Mouse (Mus musculus) neural tube, embryonic 15.5 days (tissue): ENCODE measurements around the gene Amn1. TPM values are rescaled to one million over a fixed set of nuclear protein-coding genes. Genes with fewer than 3 reads are reported as not detected.

Experiments used
- ATAC-seq: fragments of 200-750 bp; cut with Nextera tagmentation; 2 replicates; pipeline ENCODE4 v1.8.0; 2017; ENCODE audit warnings: mild to moderate bottlenecking, moderate TSS enrichment, moderate library complexity; ENCODE audit not compliant: low FRiP score
- H3K27ac ChIP-seq: fragments of 300-500 bp; sonication (generic); replicated peaks from 2 replicates; pipeline ENCODE4 v1.5.1; 2015; ENCODE audit warnings: mild to moderate bottlenecking, inconsistent platforms
- H3K27me3 ChIP-seq: fragments of 300-500 bp; sonication (generic); replicated peaks from 2 replicates; pipeline ENCODE4 v1.6.1; 2015; ENCODE audit warnings: inconsistent platforms
- H3K36me3 ChIP-seq: fragments of 300-500 bp; sonication (generic); 2 replicates; pipeline ENCODE4 v1.6.1; 2015; ENCODE audit warnings: inconsistent platforms
- H3K4me1 ChIP-seq: fragments of 300-500 bp; sonication (generic); 2 replicates; pipeline ENCODE4 v1.6.1; 2015; ENCODE audit warnings: inconsistent platforms
- H3K4me2 ChIP-seq: fragments of 300-500 bp; sonication (generic); 2 replicates; pipeline ENCODE4 v1.6.1; 2015; ENCODE audit warnings: inconsistent platforms, mild to moderate bottlenecking, moderate library complexity
- H3K4me3 ChIP-seq: fragments of 300-500 bp; sonication (generic); replicated peaks from 2 replicates; pipeline ENCODE4 v1.5.1; 2015; ENCODE audit warnings: mild to moderate bottlenecking, inconsistent platforms
- H3K9ac ChIP-seq: fragments of 300-500 bp; sonication (generic); replicated peaks from 2 replicates; pipeline ENCODE4 v1.6.1; 2015; ENCODE audit warnings: mild to moderate bottlenecking, inconsistent platforms
- H3K9me3 ChIP-seq: fragments of 300-500 bp; sonication (generic); replicated peaks from 2 replicates; pipeline ENCODE4 v1.6.1; 2016; ENCODE audit warnings: inconsistent platforms
- WGBS: fragments of 180-500 bp; shearing (Covaris S2); methylation state at CpG from one replicate; pipeline ENCODE4 v1.1.7; 2015; ENCODE audit warnings: mixed read lengths; 5-methylcytosine and 5-hydroxymethylcytosine counted together
- polyA plus RNA-seq: library from polyadenylated mRNA; unstranded; fragments of >200 nt; fragmentation: Nextera tagmentation; extraction: Ambion mirVana; gene quantifications from 2 replicates; pipeline ENCODE4 v1.2.1, GENCODE M21; 2015

Amn1 gene
- polyA plus RNA-seq, 1 experiment from 2014 or later = 106 TPM

GRCm38 (mm10) chr6:149153473-149154115 is 34.9 kb downstream of the Amn1 start:
- Histone ChIP-seq H3K36me3 (peaks cover 23% of the 10 kb centered on the region), H3K4me1 (0 out of 2 replicates have a peak, but pooled peaks cover 3% of the 10 kb centered on the region), H3K4me2 (no peak overlapping the region), H3K9ac (no peak overlapping the region), H3K4me3 (no peak overlapping the region), H3K9me3 (no peaks in the 10 kb centered on the region), H3K27ac (no peak overlapping the region), H3K27me3 (no peaks in the 10 kb centered on the region)
- ATAC-seq = no peak
- 38% methylated on average over 6 of the region's 6 CpGs for WGBS

- no peak for ATAC-seq
- 96% methylated on average over 2 of the region's 2 CpGs for WGBS
- no peak overlapping the region for H3K4me3 ChIP-seq
Measured at GRCm38 (mm10) chr6:149152119-149152518, 36.4 kb downstream of the Amn1 start.

GRCm38 (mm10) chr6:149148436-149149229 is 39.9 kb downstream of the Amn1 start:
- whole genome bisulfite sequencing = 71% methylated on average over 7 of the region's 7 CpGs
- H3K36me3 ChIP-seq = 0 out of 2 replicates have a peak, but pooled peaks cover 8% of the 10 kb centered on the region
- no peaks in the 10 kb centered on the region for H3K4me1 ChIP-seq
- ATAC-seq = no peak
- no peak overlapping the region for H3K9ac ChIP-seq
- H3K4me3 ChIP-seq = no peak overlapping the region
- no peaks in the 10 kb centered on the region for H3K9me3 ChIP-seq
- no peak overlapping the region for H3K4me2 ChIP-seq
- H3K27me3 ChIP-seq = no peaks in the 10 kb centered on the region
- no peak overlapping the region for H3K27ac ChIP-seq

More at GRCm38 (mm10) chr6:149152119-149152518, 36.4 kb downstream of the Amn1 start:
- Histone ChIP-seq H3K9me3 (no peaks in the 10 kb centered on the region), H3K27me3 (no peaks in the 10 kb centered on the region), H3K4me1 (0 out of 2 replicates have a peak, but pooled peaks cover 3% of the 10 kb centered on the region), H3K9ac (no peak overlapping the region), H3K36me3 (peaks cover 14% of the 10 kb centered on the region), H3K4me2 (no peak overlapping the region), H3K27ac (no peak overlapping the region)

GRCm38 (mm10) chr6:149145143-149145542 is 43.4 kb downstream of the Amn1 start:
- no peak overlapping the region for H3K27ac ChIP-seq
- 93% methylated on average over 1 of the region's 1 CpGs for WGBS

GRCm38 (mm10) chr6:149141393-149142173 is 46.9 kb downstream of the Amn1 start:
- Histone ChIP-seq H3K9me3 (no peaks in the 10 kb centered on the region), H3K4me1 (peaks cover 8% of the 10 kb centered on the region), H3K27me3 (no peaks in the 10 kb centered on the region), H3K9ac (peak overlapping the region; percentile 23), H3K36me3 (0 out of 2 replicates have a peak, but pooled peaks cover 2% of the 10 kb centered on the region), H3K27ac (no peak overlapping the region), H3K4me3 (peak overlapping the region; percentile 52), H3K4me2 (peak overlapping the region; percentile 60)
- 7% methylated on average over 36 of the region's 36 CpGs for WGBS
- ATAC-seq = peak; percentile 92

More at GRCm38 (mm10) chr6:149145143-149145542, 43.4 kb downstream of the Amn1 start:
- Histone ChIP-seq H3K4me2 (no peak overlapping the region), H3K27me3 (no peaks in the 10 kb centered on the region), H3K36me3 (0 out of 2 replicates have a peak, but pooled peaks cover 2% of the 10 kb centered on the region), H3K9me3 (no peaks in the 10 kb centered on the region), H3K4me1 (peaks cover 8% of the 10 kb centered on the region), H3K9ac (no peak overlapping the region), H3K4me3 (no peak overlapping the region)
- no peak for ATAC-seq

- no peak within 1 kb of the TSS for H3K27ac ChIP-seq
- peaks cover 11% of the 10 kb centered on the region for H3K4me1 ChIP-seq
- no peak within 1 kb of the TSS for H3K9ac ChIP-seq
- no peaks in the 10 kb centered on the region for H3K36me3 ChIP-seq
- no peak within 1 kb of the TSS for H3K4me2 ChIP-seq
- no peaks in the 10 kb centered on the region for H3K9me3 ChIP-seq
- H3K27me3 ChIP-seq = no peaks in the 10 kb centered on the region
- WGBS = 76% methylated on average over 1 of the region's 1 CpGs
- ATAC-seq = no peak
- no peak within 1 kb of the TSS for H3K4me3 ChIP-seq
Measured at GRCm38 (mm10) chr6:149139471-149139870, 49.0 kb downstream of the Amn1 start, which contains the start of gene Etfbkmt. Etfbkmt (plus strand) TSS chr6:149139849.

GRCm38 (mm10) chr6:149139011-149139410 is 49.5 kb downstream of the Amn1 start:
- H3K36me3 ChIP-seq = no peaks in the 10 kb centered on the region

GRCm38 (mm10) chr6:149137936-149138335 is 50.6 kb downstream of the Amn1 start:
- Histone ChIP-seq H3K4me2 (no peak overlapping the region), H3K27me3 (no peaks in the 10 kb centered on the region), H3K27ac (no peak overlapping the region), H3K4me1 (peaks cover 11% of the 10 kb centered on the region), H3K36me3 (no peaks in the 10 kb centered on the region), H3K9ac (no peak overlapping the region), H3K9me3 (no peaks in the 10 kb centered on the region), H3K4me3 (no peak overlapping the region)
- 51% methylated on average over 2 of the region's 2 CpGs for WGBS
- ATAC-seq = no peak

More at GRCm38 (mm10) chr6:149139011-149139410, 49.5 kb downstream of the Amn1 start:
- Histone ChIP-seq H3K4me1 (peaks cover 11% of the 10 kb centered on the region), H3K9ac (no peak overlapping the region), H3K4me3 (no peak overlapping the region), H3K27ac (no peak overlapping the region), H3K4me2 (no peak overlapping the region), H3K27me3 (no peaks in the 10 kb centered on the region), H3K9me3 (no peaks in the 10 kb centered on the region)
- WGBS = 91% methylated on average over 3 of the region's 3 CpGs
- ATAC-seq = no peak

GRCm38 (mm10) chr6:149135631-149136030 is 52.9 kb downstream of the Amn1 start:
- Histone ChIP-seq H3K9me3 (no peaks in the 10 kb centered on the region), H3K4me2 (no peak overlapping the region), H3K27ac (no peak overlapping the region), H3K9ac (no peak overlapping the region), H3K36me3 (no peaks in the 10 kb centered on the region), H3K4me1 (0 out of 2 replicates have a peak, but pooled peaks cover 2% of the 10 kb centered on the region), H3K4me3 (no peak overlapping the region), H3K27me3 (no peaks in the 10 kb centered on the region)
- WGBS = 66% methylated on average over 6 of the region's 6 CpGs
- ATAC-seq = no peak

- 0 out of 2 replicates have a peak, but pooled peaks cover 2% of the 10 kb centered on the region for H3K4me1 ChIP-seq
- ATAC-seq = no peak
- H3K36me3 ChIP-seq = no peaks in the 10 kb centered on the region
- no peaks in the 10 kb centered on the region for H3K27me3 ChIP-seq
- no peaks in the 10 kb centered on the region for H3K9me3 ChIP-seq
- H3K9ac ChIP-seq = no peak overlapping the region
- H3K27ac ChIP-seq = no peak overlapping the region
- no peak overlapping the region for H3K4me2 ChIP-seq
- WGBS = 7% methylated on average over 5 of the region's 5 CpGs
- no peak overlapping the region for H3K4me3 ChIP-seq
Measured at GRCm38 (mm10) chr6:149134391-149135150, 53.9 kb downstream of the Amn1 start.
